Mouse (Mus musculus) macrophage (primary cell): ENCODE measurements around the gene Prkcsh. TPM values are rescaled to one million over a fixed set of nuclear protein-coding genes. Genes with fewer than 3 reads are reported as not detected.
A peak's percentile ranks its signal among the peaks of the same experiment; 100 is the strongest.

Experiments
- H3K27ac ChIP-seq: fragments of 350-480 bp; formaldehyde crosslinking; 2 replicates; pipeline ENCODE4 v1.9.0; 2021
- H3K36me3 ChIP-seq: fragments of 350-480 bp; formaldehyde crosslinking; 2 replicates; pipeline ENCODE4 v1.9.0; 2021; ENCODE audit errors: inconsistent target
- H3K4me3 ChIP-seq: fragments of 350-480 bp; formaldehyde crosslinking; 2 replicates; pipeline ENCODE4 v1.9.0; 2021; ENCODE audit errors: inconsistent target
- H3K79me2 ChIP-seq: fragments of 350-480 bp; formaldehyde crosslinking; 2 replicates; pipeline ENCODE4 v1.9.0; 2021; ENCODE audit errors: inconsistent target
- WGBS: methylation state at CpG from one replicate; pipeline ENCODE4 v1.1.7; 2026; ENCODE audit warnings: inconsistent platforms; ENCODE audit not compliant: missing documents; 5-methylcytosine and 5-hydroxymethylcytosine counted together
- polyA plus RNA-seq: library from polyadenylated mRNA; stranded (reverse); fragments of 250-400 nt; gene quantifications from 3 replicates; pipeline ENCODE4 v1.2.4, GENCODE M21; 2018; ENCODE audit warnings: inconsistent platforms
- total RNA-seq, 78 experiments: library from RNA; depleted of rRNA; stranded (reverse); fragments of 250-400 nt; gene quantifications; 1 replicate in 9 of 78; 2 replicates in 24 of 78; 3 replicates in 43 of 78; 4 replicates in 2 of 78; pipeline ENCODE4 v1.2.4; 2018; ENCODE audit warnings: inconsistent platforms in 56 of 78

Gene Prkcsh
- 10 to 100 TPM; 21.6 to 84.1 (median 55.5) TPM for total RNA-seq (2018; cell fraction: chromatin; rRNA removed)
- 100 to 1,000 TPM in 8 of 26 experiments, 10 to 100 TPM in 18; 51.3 to 116 (median 80.6) TPM for total RNA-seq (2018; cell fraction: cytosol; rRNA removed)
- 100 to 1,000 TPM in 15 of 26 experiments, 10 to 100 TPM in 11; 48.6 to 157 (median 104) TPM for total RNA-seq (2018; cell fraction: nucleus; rRNA removed)
- polyA plus RNA-seq, result 72.3 to 78.4 TPM (median 76.1 TPM) in 3 replicates

DNA sequence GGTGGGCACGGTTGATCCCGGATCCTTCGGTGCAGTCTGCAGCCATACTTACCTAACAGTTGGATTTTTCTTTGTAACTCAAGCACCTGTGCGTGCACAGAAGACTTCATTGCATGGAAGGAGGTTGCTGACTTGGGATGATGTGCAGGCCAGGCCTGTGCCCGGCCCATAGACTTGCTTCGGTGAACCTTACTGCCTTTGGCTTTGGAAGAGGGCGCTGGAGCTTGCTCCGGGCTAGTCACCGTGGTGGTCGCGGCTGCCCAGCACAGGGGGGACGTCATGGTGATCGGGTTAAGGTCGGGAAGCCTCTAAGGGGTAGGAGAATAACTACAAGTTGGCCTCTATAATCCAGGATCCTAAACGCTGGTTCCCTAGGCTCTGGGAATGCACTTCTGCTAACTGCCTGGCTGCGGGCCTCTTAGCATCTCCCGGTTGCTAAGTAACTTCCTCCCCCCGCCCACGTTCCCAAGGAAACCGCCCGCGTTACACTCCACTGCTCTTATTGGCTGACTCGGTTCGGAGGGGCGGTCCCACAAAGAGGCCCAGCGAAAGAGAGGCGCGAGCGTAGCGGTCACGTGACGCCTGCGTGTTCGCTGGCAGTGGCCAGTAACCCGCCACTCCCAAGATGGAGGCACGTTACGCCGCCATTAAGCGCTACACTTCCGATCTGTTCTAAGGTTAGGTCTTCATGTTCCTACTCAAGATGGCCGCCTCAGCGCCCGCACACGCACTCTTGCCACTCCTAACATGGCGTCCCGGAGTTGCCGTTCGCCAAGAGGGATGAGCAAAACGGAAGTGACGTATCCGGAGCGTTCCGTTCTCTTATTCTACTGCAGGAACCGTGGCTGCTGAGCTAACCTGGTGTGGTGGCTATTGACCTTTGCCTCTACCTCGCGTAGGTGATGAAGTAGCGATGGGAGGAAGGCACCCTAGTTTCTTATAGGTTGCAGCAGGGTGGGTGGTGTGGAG lies at the start of gene Prkcsh, which contains the start of gene Ccdc151:
Gene Prkcsh, plus strand, starts transcription at position 613 of the 969 bp plus-strand sequence.
Gene Ccdc151, minus strand, starts transcription at position 441 of the 969 bp plus-strand sequence.
- H3K4me3 ChIP-seq, result peak within 1 kb of the TSS; percentile 97
- H3K79me2 ChIP-seq, result peaks cover 8% of the 10 kb centered on the region
- peaks cover 31% of the 10 kb centered on the region for H3K36me3 ChIP-seq
- 10% methylated on average over 57 of the region's 57 CpGs for WGBS
- H3K27ac ChIP-seq, result peak within 1 kb of the TSS; percentile 71

GRCm38 (mm10) chr9:21953600-21953999 lies 49.0 kb upstream of the Prkcsh start:
- Histone ChIP-seq H3K27ac (no peak overlapping the region), H3K36me3 (no peaks in the 10 kb centered on the region), H3K4me3 (no peak overlapping the region), H3K79me2 (no peaks in the 10 kb centered on the region)
- 9% methylated on average over 3 of the region's 3 CpGs for WGBS

GRCm38 (mm10) chr9:21954635-21955034 lies 48.0 kb upstream of the Prkcsh start:
- H3K79me2 ChIP-seq, result no peaks in the 10 kb centered on the region
- H3K36me3 ChIP-seq, result no peaks in the 10 kb centered on the region
- no peak overlapping the region for H3K27ac ChIP-seq
- H3K4me3 ChIP-seq, result no peak overlapping the region
- 70% methylated on average over 3 of the region's 3 CpGs for WGBS

DNA sequence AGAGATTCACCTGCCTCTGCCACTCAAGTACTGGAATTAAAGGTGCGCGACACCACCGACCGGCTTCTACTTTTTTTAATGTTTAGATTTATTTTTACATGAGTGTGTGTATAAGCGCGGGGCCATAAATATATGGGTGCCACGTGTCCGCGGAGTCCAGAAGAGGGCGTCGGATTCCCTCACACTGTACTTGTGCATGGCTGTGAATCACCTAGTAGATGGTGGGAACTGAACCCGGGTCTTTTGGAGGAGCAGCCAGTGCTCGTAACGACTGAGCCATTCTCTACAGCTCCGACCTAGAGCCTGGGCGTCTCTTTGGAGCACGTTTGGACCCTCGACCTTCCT lies 47.4 kb upstream of the Prkcsh start:
- WGBS, result 0% methylated on average over 18 of the region's 18 CpGs
- Histone ChIP-seq H3K27ac (peak overlapping the region; percentile 55), H3K79me2 (no peaks in the 10 kb centered on the region), H3K4me3 (peak overlapping the region; percentile 43), H3K36me3 (no peaks in the 10 kb centered on the region)

- no peaks in the 10 kb centered on the region for H3K36me3 ChIP-seq
Measured at GRCm38 (mm10) chr9:21955570-21956281, 46.9 kb upstream of the Prkcsh start, which contains the start of gene Swsap1. Swsap1 (plus strand) TSS chr9:21955755.

GRCm38 (mm10) chr9:21958372-21958771 lies 44.2 kb upstream of the Prkcsh start:
- Histone ChIP-seq H3K79me2 (no peaks in the 10 kb centered on the region), H3K4me3 (no peak overlapping the region), H3K27ac (no peak overlapping the region), H3K36me3 (no peaks in the 10 kb centered on the region)
- 97% methylated on average over 5 of the region's 5 CpGs for WGBS

More at GRCm38 (mm10) chr9:21955570-21956281, 46.9 kb upstream of the Prkcsh start, which contains the start of gene Swsap1:
- Histone ChIP-seq H3K4me3 (peak within 1 kb of the TSS; percentile 58), H3K79me2 (no peaks in the 10 kb centered on the region), H3K27ac (peak within 1 kb of the TSS; percentile 55)
- WGBS, result under 1% methylated on average over 50 of the region's 54 CpGs

DNA sequence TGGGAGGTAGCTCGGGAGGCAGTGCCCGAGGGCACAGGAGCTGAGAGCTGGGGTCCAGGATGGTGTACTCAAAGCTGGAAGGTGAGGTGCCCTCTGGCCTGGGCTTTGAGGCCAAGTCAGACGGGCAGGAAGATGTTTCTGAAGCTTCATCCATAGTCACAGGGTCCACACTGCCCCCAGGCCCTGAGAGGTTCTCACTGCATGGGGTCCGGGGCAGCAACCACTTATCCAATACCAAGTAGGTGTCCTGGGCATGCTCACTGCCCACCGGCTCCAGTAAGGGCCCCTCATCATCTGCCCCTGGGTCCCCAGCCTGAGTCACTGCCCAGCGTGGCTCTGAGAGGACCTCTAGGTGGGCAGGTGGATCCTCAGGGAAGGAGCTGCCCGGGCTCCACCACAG lies 43.4 kb upstream of the Prkcsh start:
- Histone ChIP-seq H3K4me3 (no peak overlapping the region), H3K27ac (no peak overlapping the region), H3K36me3 (no peaks in the 10 kb centered on the region)

GRCm38 (mm10) chr9:21960135-21960534 lies 42.5 kb upstream of the Prkcsh start:
- no peaks in the 10 kb centered on the region for H3K79me2 ChIP-seq
- no peak overlapping the region for H3K4me3 ChIP-seq
- 90% methylated on average over 9 of the region's 9 CpGs for WGBS
- H3K27ac ChIP-seq, result no peak overlapping the region
- H3K36me3 ChIP-seq, result no peaks in the 10 kb centered on the region

More for the DNA sequence above, 43.4 kb upstream of the Prkcsh start:
- 94% methylated on average over 7 of the region's 7 CpGs for WGBS
- no peaks in the 10 kb centered on the region for H3K79me2 ChIP-seq

- Histone ChIP-seq H3K4me3 (no peak overlapping the region), H3K36me3 (no peaks in the 10 kb centered on the region), H3K79me2 (no peaks in the 10 kb centered on the region), H3K27ac (no peak overlapping the region)
- 88% methylated on average over 26 of the region's 26 CpGs for WGBS
Measured at GRCm38 (mm10) chr9:21960558-21961208, 41.9 kb upstream of the Prkcsh start.

- WGBS, result 6% methylated on average over 34 of the region's 35 CpGs
- Histone ChIP-seq H3K27ac (no peak overlapping the region), H3K36me3 (no peaks in the 10 kb centered on the region), H3K4me3 (no peak overlapping the region; the same call in 1 of the 2 replicates), H3K79me2 (no peaks in the 10 kb centered on the region)
Measured at GRCm38 (mm10) chr9:21961366-21961980, 41.1 kb upstream of the Prkcsh start.

DNA sequence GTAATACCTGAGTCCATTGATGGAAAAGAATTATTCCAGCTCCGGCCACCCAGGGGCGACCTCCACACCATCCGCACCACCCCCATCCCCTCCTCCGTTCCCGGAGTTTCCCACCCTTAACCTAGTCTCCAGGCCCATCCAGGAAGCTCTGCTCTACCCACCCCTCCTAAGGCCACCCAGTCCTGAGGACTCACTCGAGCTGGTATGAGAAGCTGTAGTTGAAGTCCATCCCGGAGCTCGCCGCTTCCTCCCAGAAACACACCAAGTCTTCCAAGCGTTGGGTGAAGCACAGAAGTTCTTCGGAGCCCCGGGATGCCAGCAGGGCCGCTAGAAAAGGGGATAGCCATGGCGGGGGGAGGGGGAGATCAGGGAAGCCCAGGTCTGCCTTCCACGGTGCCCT lies 40.6 kb upstream of the Prkcsh start:
- WGBS, result 2% methylated on average over 15 of the region's 15 CpGs
- peak overlapping the region; percentile 18 for H3K4me3 ChIP-seq
- H3K36me3 ChIP-seq, result no peaks in the 10 kb centered on the region
- no peak overlapping the region for H3K27ac ChIP-seq
- H3K79me2 ChIP-seq, result no peaks in the 10 kb centered on the region

GRCm38 (mm10) chr9:21962416-21963059 lies 40.1 kb upstream of the Prkcsh start:
- 7% methylated on average over 27 of the region's 34 CpGs for WGBS
- Histone ChIP-seq H3K27ac (no peak overlapping the region), H3K79me2 (no peaks in the 10 kb centered on the region)

DNA sequence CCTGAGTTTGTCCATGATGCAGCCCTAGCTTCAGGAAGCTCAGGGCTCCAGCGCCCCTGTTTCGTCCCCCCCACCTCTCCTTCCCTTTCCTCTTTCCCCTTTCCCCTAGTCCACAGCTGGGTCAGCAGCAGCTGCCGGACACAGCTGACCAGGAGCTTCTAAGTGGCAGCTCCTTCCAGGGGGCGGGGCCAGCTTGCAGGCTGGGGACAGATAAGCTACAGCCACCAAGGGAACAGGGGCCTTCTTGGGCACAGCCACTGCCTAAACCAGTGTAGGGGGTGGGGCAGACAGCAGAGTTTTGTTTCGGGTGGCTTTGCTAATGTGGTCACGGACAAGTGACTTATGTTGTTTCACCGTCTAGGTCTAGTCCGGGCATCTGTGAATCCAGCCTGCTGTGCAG lies 39.2 kb upstream of the Prkcsh start, which contains the start of gene Epor:
Gene Epor, minus strand, starts transcription at position 90 of the 400 bp plus-strand sequence.
- Histone ChIP-seq H3K79me2 (no peaks in the 10 kb centered on the region), H3K27ac (no peak within 1 kb of the TSS), H3K36me3 (no peaks in the 10 kb centered on the region), H3K4me3 (peak within 1 kb of the TSS; percentile 18)
- WGBS, result 43% methylated on average over 8 of the region's 8 CpGs

More at GRCm38 (mm10) chr9:21962416-21963059, 40.1 kb upstream of the Prkcsh start:
- H3K36me3 ChIP-seq, result no peaks in the 10 kb centered on the region
- peak overlapping the region; percentile 18 for H3K4me3 ChIP-seq
